Mouse (Mus musculus) heart, adult 2 months (tissue): Measurements from ENCODE around the gene Tas2r106.

ENCODE experiments used
- CTCF ChIP-seq: fragments of 200-600 bp; IDR thresholded peaks from 2 replicates; pipeline ENCODE4 v1.8.1; 2022; ENCODE audit warnings: antibody characterized with exemption, mild to moderate bottlenecking, moderate library complexity
- EP300 ChIP-seq: fragments of 200-500 bp; IDR thresholded peaks from 2 replicates; pipeline ENCODE4 v1.6.1; 2011; ENCODE audit warnings: low read depth, low read length, control low read depth; ENCODE audit not compliant: insufficient read depth
- POLR2A ChIP-seq: fragments of 200-500 bp; IDR thresholded peaks from 2 replicates; pipeline ENCODE4 v1.6.1; 2011; ENCODE audit warnings: mild to moderate bottlenecking, low read depth, low read length, control low read depth; ENCODE audit not compliant: insufficient read depth

DNA sequence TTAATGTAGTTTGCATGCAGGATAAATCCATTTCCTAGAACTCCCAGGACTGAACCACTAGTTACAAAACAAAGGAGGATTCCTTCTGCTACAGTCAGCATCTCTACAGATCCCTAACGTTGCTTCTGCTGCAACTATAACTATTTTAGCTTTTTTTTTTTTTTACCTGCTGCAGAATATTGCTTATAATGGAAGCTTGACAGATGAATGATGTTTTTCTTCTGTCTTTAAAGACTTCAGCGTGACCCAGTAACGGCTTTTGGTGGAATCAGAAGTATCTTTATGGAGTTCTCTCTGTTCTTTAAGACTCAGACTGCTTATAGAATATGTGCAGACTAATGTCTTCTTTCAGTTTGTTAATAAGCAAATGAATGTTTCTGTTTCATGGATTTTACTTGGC, at the start of gene Tas2r106:
- TF ChIP-seq CTCF (no peak), EP300 (no peak), POLR2A (no peak)
